Mouse (Mus musculus): Measurements from ENCODE around the gene Tbc1d7.

- TF ChIP-seq POLR2A (IDR thresholded peaks at IDR 0.05; ENCODE audit: insufficient read depth, low read depth, low read length): peak; percentile 88
- TF ChIP-seq CTCF (IDR thresholded peaks at IDR 0.05; ENCODE audit: insufficient read depth, low read depth, low read length): 0 out of 2 replicates have a peak, but pooled peaks have one; percentile 7
Observed at GRCm38 (mm10) chr13:43171020-43171710, at the start of gene Tbc1d7.

All from olfactory bulb, adult 2 months (tissue).